Mouse (Mus musculus): ENCODE results near the gene Sorcs2.

Gene Sorcs2

GRCm38 (mm10) chr5:36312926-36313325 is 85.0 kb downstream of the Sorcs2 start:
- in situ Hi-C loops (cut with MseI, MboI): no loop called here

GRCm38 (mm10) chr5:36304299-36304980 is 93.5 kb downstream of the Sorcs2 start:
- in situ Hi-C loops (cut with MseI, MboI): no loop called here

GRCm38 (mm10) chr5:36301166-36301565 is 96.8 kb downstream of the Sorcs2 start:
- in situ Hi-C loops (cut with MseI, MboI): no loop called here

GRCm38 (mm10) chr5:36298049-36298448 is 99.9 kb downstream of the Sorcs2 start:
- in situ Hi-C loops (cut with MseI, MboI): no loop called here

GRCm38 (mm10) chr5:36297246-36297645 is 100.7 kb downstream of the Sorcs2 start:
- in situ Hi-C loops (cut with MseI, MboI): no loop called here

- in situ Hi-C loops (cut with MseI, MboI): no loop called here
Observed at GRCm38 (mm10) chr5:36293109-36293900, 104.6 kb downstream of the Sorcs2 start.

- in situ Hi-C loops (cut with MseI, MboI): no loop called here
Observed at GRCm38 (mm10) chr5:36292321-36292720, 105.6 kb downstream of the Sorcs2 start.

- in situ Hi-C loops (cut with MseI, MboI): no loop called here
Observed at GRCm38 (mm10) chr5:36291191-36291590, 106.7 kb downstream of the Sorcs2 start.

- in situ Hi-C loops (cut with MseI, MboI): no loop called here
Observed at GRCm38 (mm10) chr5:36285405-36285804, 112.5 kb downstream of the Sorcs2 start.

GRCm38 (mm10) chr5:36279896-36280295 is 118.0 kb downstream of the Sorcs2 start:
- in situ Hi-C loops (cut with MseI, MboI): no loop called here

- in situ Hi-C loops (cut with MseI, MboI): no loop called here
Observed at GRCm38 (mm10) chr5:36274684-36275394, 123.1 kb downstream of the Sorcs2 start.

- in situ Hi-C loops (cut with MseI, MboI): no loop called here
Observed at GRCm38 (mm10) chr5:36267194-36267769, 130.7 kb downstream of the Sorcs2 start.

- in situ Hi-C loops (cut with MseI, MboI): no loop called here
Observed at GRCm38 (mm10) chr5:36260862-36261261, 137.1 kb downstream of the Sorcs2 start.

GRCm38 (mm10) chr5:36259691-36260124 is 138.2 kb downstream of the Sorcs2 start:
- in situ Hi-C loops (cut with MseI, MboI): no loop called here

GRCm38 (mm10) chr5:36258387-36259181 is 139.4 kb downstream of the Sorcs2 start:
- in situ Hi-C loops (cut with MseI, MboI): no loop called here

- in situ Hi-C loops (cut with MseI, MboI): no loop called here
Observed at GRCm38 (mm10) chr5:36257008-36257407, 140.9 kb downstream of the Sorcs2 start.

- in situ Hi-C loops (cut with MseI, MboI): no loop called here
Observed at GRCm38 (mm10) chr5:36254642-36255516, 143.1 kb downstream of the Sorcs2 start.

- in situ Hi-C loops (cut with MseI, MboI): no loop called here
Observed at GRCm38 (mm10) chr5:36252746-36253504, 145.0 kb downstream of the Sorcs2 start.

- in situ Hi-C loops (cut with MseI, MboI): no loop called here
Observed at GRCm38 (mm10) chr5:36248022-36248421, 149.9 kb downstream of the Sorcs2 start.
